Mouse (Mus musculus) forebrain, embryonic 14.5 days (tissue): Measurements from ENCODE around the gene Sart3. TPM values are rescaled to one million over a fixed set of nuclear protein-coding genes. Genes with fewer than 3 reads are reported as not detected.
A peak's percentile ranks its signal among the peaks of the same experiment; 100 is the strongest.

Source experiments
- ATAC-seq: fragments of 200-750 bp; cut with Nextera tagmentation; 2 replicates; pipeline ENCODE4 v1.8.0; 2017; ENCODE audit warnings: mild to moderate bottlenecking, moderate library complexity
- DNase-seq: peaks from one replicate; pipeline ENCODE4 v3.0.0-alpha.2; 2015; ENCODE audit warnings: low spot score
- H3K27ac ChIP-seq: fragments of 300-500 bp; sonication (generic); 2 replicates; pipeline ENCODE4 v1.5.1; 2014; ENCODE audit warnings: low read depth, mild to moderate bottlenecking, control low read depth, low read length, moderate library complexity
- H3K27me3 ChIP-seq: fragments of 300-500 bp; sonication (generic); replicated peaks from 2 replicates; pipeline ENCODE4 v1.6.1; 2014; ENCODE audit warnings: low read length, control low read depth, mixed read lengths; ENCODE audit not compliant: control insufficient read depth, insufficient read depth
- H3K36me3 ChIP-seq: fragments of 300-500 bp; sonication (generic); 2 replicates; pipeline ENCODE4 v1.6.1; 2014; ENCODE audit warnings: low read length, control low read depth; ENCODE audit not compliant: control insufficient read depth, insufficient read depth
- H3K4me1 ChIP-seq: fragments of 300-500 bp; sonication (generic); 2 replicates; pipeline ENCODE4 v1.6.1; 2014; ENCODE audit warnings: antibody characterized with exemption, low read length, control low read depth; ENCODE audit not compliant: control insufficient read depth, insufficient read depth
- H3K4me2 ChIP-seq: fragments of 300-500 bp; sonication (generic); 2 replicates; pipeline ENCODE4 v1.6.1; 2014; ENCODE audit warnings: mild to moderate bottlenecking, control low read depth, low read length
- H3K4me3 ChIP-seq: fragments of 300-500 bp; sonication (generic); 2 replicates; pipeline ENCODE4 v1.5.1; 2014; ENCODE audit warnings: low read depth, low read length, control low read depth
- H3K9ac ChIP-seq: fragments of 300-500 bp; sonication (generic); 2 replicates; pipeline ENCODE4 v1.6.1; 2014; ENCODE audit warnings: mild to moderate bottlenecking, low read length, control low read depth, moderate library complexity
- H3K9me3 ChIP-seq: fragments of 300-500 bp; sonication (generic); replicated peaks from 2 replicates; pipeline ENCODE4 v1.6.1; 2016; ENCODE audit warnings: low read length, control low read depth, mixed read lengths; ENCODE audit not compliant: control insufficient read depth
- WGBS: fragments of 180-500 bp; shearing (Covaris S2); extraction: QIAGEN DNeasy Blood & Tissue Kit; methylation state at CpG from one replicate; pipeline ENCODE4 v1.1.7; 2014; 5-methylcytosine and 5-hydroxymethylcytosine counted together
- polyA plus RNA-seq: library from polyadenylated mRNA; unstranded; fragments of >200 nt; fragmentation: Nextera tagmentation; extraction: Ambion mirVana; gene quantifications from 2 replicates; pipeline ENCODE4 v1.2.1, GENCODE M21; 2014

Sart3 gene
- polyA plus RNA-seq, 1 experiment from 2014 or later, result 27.3 TPM

DNA sequence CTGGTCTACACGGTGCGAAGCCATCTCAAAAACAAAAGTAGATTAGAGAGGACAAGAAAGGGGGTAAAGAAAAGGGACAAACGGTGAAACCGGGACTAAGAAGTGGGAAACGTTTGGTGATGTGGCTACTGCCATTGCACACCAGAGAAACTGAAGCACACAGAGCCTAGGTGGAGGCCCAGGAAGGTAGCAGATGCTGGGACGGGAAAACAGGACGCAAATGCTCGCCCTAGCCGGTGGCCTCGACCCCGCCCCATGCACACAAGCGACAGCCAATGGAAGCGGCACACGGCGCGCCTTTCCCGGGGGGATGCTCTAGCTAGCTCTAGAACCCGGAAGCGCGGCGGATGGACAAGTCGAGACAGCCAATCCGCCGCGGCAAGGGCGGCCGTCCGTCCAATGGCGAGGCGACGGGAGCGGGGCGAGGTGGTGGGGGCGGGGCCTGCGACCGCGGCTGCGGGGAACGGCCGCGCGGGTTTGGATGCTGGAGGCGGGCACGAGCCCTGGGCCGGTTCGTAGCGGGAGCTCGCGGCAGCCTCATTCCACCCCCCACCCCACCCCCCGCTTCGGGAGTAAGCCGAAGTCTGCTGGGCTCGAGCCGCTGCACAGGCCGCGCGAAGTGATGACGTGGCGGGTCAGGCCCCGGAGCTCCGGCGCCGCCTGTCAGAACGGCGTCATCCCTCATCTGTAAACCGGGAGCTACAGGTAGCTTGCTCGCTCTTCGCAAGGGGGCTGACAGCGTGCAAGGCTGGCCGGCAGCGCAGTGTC lies 36.8 kb downstream of the Sart3 start, which contains the start of gene Ficd:
Gene Ficd (plus strand): TSS at position 459 of the 768 bp plus-strand sequence.
- under 1% methylated on average over 69 of the region's 71 CpGs for WGBS

DNA sequence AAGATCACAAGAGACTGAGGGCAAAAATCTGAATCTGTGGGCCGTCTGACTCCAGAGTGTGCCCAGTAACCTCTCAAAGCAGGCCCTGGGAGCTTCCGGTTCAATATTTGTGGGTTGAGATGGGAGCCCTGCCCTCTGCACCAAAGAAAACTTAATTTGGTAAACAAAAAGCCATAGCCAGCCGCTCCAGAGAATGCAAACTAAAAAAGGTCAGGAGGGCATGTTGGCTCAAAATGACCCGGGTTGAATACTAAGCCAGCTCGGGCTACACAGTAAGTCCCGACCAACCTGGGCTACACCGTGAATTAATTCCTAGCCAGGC lies 37.3 kb downstream of the Sart3 start:
- H3K9me3 ChIP-seq, result no peaks in the 10 kb centered on the region
- peak overlapping the region; percentile 67 for H3K4me2 ChIP-seq
- peak overlapping the region; percentile 64 for H3K9ac ChIP-seq
- DNase-seq (no peak), ATAC-seq (no peak; the same call in 1 of the 2 replicates)
- no peaks in the 10 kb centered on the region for H3K27me3 ChIP-seq
- H3K27ac ChIP-seq, result peak overlapping the region; percentile 97
- peaks cover 21% of the 10 kb centered on the region for H3K36me3 ChIP-seq
- 29% methylated on average over 7 of the region's 7 CpGs for WGBS
- H3K4me1 ChIP-seq, result peaks cover 6% of the 10 kb centered on the region; the same call in 1 of the 2 replicates
- H3K4me3 ChIP-seq, result peak overlapping the region; percentile 60

More for the DNA sequence above, 36.8 kb downstream of the Sart3 start, which contains the start of gene Ficd:
- H3K9ac ChIP-seq, result peak within 1 kb of the TSS; percentile 64
- H3K27ac ChIP-seq, result peak within 1 kb of the TSS; percentile 97
- H3K4me1 ChIP-seq, result peaks cover 6% of the 10 kb centered on the region; the same call in 1 of the 2 replicates
- H3K4me2 ChIP-seq, result peak within 1 kb of the TSS; percentile 86
- H3K4me3 ChIP-seq, result peak within 1 kb of the TSS; percentile 60
- no peaks in the 10 kb centered on the region for H3K27me3 ChIP-seq
- no peaks in the 10 kb centered on the region for H3K9me3 ChIP-seq
- DNase-seq (peak; percentile 99), ATAC-seq (peak; percentile 98)
- peaks cover 26% of the 10 kb centered on the region for H3K36me3 ChIP-seq

DNA sequence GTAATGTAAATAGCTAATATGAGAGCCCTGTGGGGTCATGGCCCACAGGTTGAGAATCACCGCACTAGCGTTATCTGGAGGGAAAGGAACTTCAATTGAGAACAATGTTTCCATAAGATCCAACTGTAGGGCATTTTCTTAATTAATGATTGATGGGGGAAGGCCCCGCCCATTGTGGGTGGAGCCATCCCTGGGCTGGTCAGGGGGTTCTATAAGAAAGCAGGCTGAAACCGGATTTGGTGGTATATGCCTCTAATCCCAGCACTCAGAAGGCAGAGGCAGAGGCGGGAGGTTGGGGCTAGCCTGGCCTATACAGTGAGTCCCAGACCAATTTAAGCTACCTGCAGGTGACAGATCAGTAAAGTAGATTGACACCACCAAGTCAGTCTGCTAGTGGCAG lies 37.9 kb downstream of the Sart3 start:
- H3K4me1 ChIP-seq, result peaks cover 6% of the 10 kb centered on the region; the same call in 1 of the 2 replicates
- H3K9me3 ChIP-seq, result no peaks in the 10 kb centered on the region
- H3K4me3 ChIP-seq, result no peak overlapping the region
- H3K9ac ChIP-seq, result no peak overlapping the region
- H3K4me2 ChIP-seq, result no peak overlapping the region
- H3K27me3 ChIP-seq, result no peaks in the 10 kb centered on the region
- peaks cover 15% of the 10 kb centered on the region for H3K36me3 ChIP-seq
- WGBS, result 62% methylated on average over 5 of the region's 5 CpGs
- ATAC-seq, result no peak
- no peak overlapping the region for H3K27ac ChIP-seq
- DNase-seq, result no peak

DNA sequence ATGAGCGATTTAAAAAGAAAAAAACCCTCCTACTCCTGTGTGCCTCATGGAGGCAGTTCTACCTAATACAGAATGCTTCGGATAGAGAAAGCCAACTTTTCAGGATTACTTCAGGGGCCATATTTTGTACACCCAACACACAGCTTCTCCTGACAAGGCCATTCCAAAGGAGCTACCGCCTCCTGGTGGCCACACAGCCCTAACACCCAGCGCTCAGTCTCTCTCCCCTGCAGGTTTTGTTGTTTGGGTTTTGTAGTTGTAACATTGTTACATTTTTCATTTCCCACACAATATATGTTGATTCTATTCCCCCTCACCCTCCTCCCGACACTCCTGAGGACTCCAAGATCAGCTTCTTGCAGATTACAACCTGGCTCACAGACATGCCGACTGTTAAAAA lies 40.1 kb downstream of the Sart3 start:
- H3K9me3 ChIP-seq, result no peaks in the 10 kb centered on the region
- H3K4me2 ChIP-seq, result no peak overlapping the region
- ATAC-seq (no peak), DNase-seq (peak; percentile 71)
- H3K27me3 ChIP-seq, result no peaks in the 10 kb centered on the region
- no peak overlapping the region for H3K4me3 ChIP-seq
- H3K4me1 ChIP-seq, result peaks cover 6% of the 10 kb centered on the region; the same call in 1 of the 2 replicates
- H3K27ac ChIP-seq, result no peak overlapping the region
- 34% methylated on average over 6 of the region's 6 CpGs for WGBS
- no peak overlapping the region for H3K9ac ChIP-seq
- no peaks in the 10 kb centered on the region for H3K36me3 ChIP-seq

DNA sequence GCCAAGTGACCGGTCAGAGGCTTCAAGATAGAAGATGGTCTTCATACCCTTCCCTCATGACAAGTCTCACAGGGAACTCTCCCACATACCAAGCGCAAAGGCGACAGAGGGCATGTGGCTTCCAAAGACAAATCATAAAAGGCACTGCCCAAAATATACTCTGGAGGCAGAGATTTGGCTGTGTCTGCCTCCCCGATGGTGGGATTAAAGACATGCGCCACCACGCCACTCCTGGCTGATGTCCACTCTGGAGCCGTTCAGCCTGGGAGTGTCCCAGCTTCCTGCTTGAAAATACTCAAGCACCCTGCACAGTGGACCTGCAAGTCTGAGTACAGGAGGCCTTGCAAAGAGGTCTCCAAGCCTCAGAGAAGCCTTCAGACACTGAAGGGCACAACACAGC lies 41.1 kb downstream of the Sart3 start:
- 94% methylated on average over 7 of the region's 7 CpGs for WGBS
- Histone ChIP-seq H3K9ac (no peak overlapping the region), H3K4me1 (peaks cover under 1% of the 10 kb centered on the region; the same call in 1 of the 2 replicates), H3K4me3 (no peak overlapping the region), H3K27me3 (no peaks in the 10 kb centered on the region), H3K27ac (no peak overlapping the region), H3K36me3 (no peaks in the 10 kb centered on the region), H3K4me2 (no peak overlapping the region), H3K9me3 (no peaks in the 10 kb centered on the region)
- DNase-seq, result no peak
- ATAC-seq, result no peak

DNA sequence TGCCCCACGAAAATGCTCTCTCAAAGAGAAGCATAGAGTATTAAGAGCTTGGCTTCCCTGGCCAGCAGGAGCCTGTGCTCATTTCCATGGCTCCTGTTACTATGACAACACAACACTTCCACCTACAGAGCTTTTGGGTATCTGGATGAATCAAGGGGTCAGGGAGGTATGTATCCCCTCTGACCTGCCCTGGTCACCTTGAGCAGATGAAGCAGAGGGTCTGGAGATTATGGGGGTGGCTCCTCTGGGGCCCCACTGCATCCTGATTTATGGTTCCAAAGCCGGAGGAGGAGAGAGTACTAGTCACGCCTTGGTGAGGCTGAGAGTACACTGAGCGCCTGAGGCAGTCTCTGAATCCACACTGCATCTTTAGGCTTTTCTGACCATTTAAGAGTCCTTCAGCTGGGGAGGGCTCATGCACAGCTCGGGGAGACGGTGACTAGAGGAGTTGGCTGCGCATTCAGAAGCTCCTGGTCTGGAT lies 41.6 kb downstream of the Sart3 start:
- 67% methylated on average over 7 of the region's 7 CpGs for WGBS
- Histone ChIP-seq H3K4me1 (no peaks in the 10 kb centered on the region), H3K9me3 (no peaks in the 10 kb centered on the region), H3K27ac (no peak overlapping the region), H3K4me3 (no peak overlapping the region), H3K9ac (no peak overlapping the region), H3K4me2 (no peak overlapping the region), H3K36me3 (no peaks in the 10 kb centered on the region), H3K27me3 (no peaks in the 10 kb centered on the region)
- DNase-seq (no peak), ATAC-seq (no peak)

DNA sequence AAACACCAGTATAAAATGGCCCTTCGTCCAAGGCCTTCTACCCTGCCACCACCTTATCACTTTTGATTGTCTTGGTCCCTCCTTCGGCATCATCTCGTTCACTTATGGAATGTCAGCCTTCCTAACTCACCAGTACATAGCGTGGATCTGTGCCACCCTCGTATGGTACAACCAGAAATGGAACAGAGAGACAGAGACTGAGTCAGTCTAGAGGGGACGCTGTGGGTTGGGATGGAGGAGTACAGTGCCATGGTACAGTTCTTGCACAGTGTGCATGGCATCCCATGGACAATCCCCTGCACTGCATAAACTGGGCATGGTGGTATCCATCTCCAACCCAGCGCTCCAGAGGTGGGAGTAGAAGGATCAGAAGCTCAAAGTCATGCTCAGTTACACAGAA lies 43.6 kb downstream of the Sart3 start:
- Histone ChIP-seq H3K36me3 (no peaks in the 10 kb centered on the region), H3K4me1 (peaks cover 5% of the 10 kb centered on the region; the same call in 1 of the 2 replicates), H3K27me3 (no peaks in the 10 kb centered on the region), H3K27ac (no peak overlapping the region), H3K4me2 (no peak overlapping the region), H3K9me3 (no peaks in the 10 kb centered on the region), H3K9ac (no peak overlapping the region), H3K4me3 (no peak overlapping the region)
- DNase-seq (no peak), ATAC-seq (no peak)
- 87% methylated on average over 7 of the region's 7 CpGs for WGBS

DNA sequence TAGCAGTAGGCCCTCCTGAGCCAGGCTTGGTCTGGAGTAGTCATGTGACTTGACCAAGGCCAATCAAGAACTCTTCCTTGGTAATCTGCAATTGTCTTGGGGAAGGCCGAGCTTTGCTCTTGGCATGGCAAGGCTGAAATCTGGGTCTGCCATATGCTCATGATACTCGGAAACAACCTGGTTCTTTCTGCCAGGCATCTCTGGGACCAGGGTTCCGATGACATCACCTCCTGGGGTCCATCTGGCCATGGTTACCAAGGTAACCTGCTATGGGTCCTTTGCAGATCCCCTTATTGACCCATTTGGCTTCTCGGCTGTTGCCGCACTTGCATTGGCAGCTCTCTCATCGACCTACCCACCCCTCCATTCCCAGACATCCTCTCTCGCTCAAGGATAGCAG lies 44.3 kb downstream of the Sart3 start:
- Histone ChIP-seq H3K27ac (no peak overlapping the region), H3K36me3 (no peaks in the 10 kb centered on the region), H3K4me1 (peaks cover 5% of the 10 kb centered on the region; the same call in 1 of the 2 replicates), H3K9ac (no peak overlapping the region), H3K27me3 (no peaks in the 10 kb centered on the region), H3K9me3 (no peaks in the 10 kb centered on the region), H3K4me3 (no peak overlapping the region), H3K4me2 (no peak overlapping the region)
- ATAC-seq, result no peak
- no peak for DNase-seq
- 87% methylated on average over 7 of the region's 7 CpGs for WGBS

DNA sequence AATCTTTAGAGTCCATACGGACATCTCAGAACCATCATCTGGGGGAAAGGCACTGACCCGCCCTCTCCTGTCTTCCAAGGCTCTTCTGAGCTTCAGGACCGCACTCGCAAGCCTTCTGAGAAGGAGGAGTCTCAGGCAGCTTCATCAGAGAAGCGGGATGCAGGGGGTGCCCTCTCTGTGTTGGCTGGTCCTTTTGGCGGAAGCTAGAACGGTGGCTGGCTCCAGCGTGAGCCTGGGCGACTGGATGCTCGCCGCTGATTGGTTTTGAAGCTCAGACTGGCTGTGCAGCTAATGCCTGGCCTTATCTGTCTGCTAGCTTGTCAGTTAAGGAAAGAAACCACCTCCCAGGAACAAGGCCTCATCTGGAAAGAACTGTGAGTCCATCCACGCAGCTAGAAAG lies 45.1 kb downstream of the Sart3 start:
- no peaks in the 10 kb centered on the region for H3K9me3 ChIP-seq
- no peaks in the 10 kb centered on the region for H3K27me3 ChIP-seq
- WGBS, result 71% methylated on average over 12 of the region's 12 CpGs
- H3K36me3 ChIP-seq, result no peaks in the 10 kb centered on the region
- H3K4me1 ChIP-seq, result peaks cover 5% of the 10 kb centered on the region; the same call in 1 of the 2 replicates
- H3K27ac ChIP-seq, result no peak overlapping the region
- no peak overlapping the region for H3K4me2 ChIP-seq
- no peak overlapping the region for H3K4me3 ChIP-seq
- ATAC-seq (no peak), DNase-seq (no peak)
- no peak overlapping the region for H3K9ac ChIP-seq
